Mouse (Mus musculus) hindbrain, embryonic 10.5 days (tissue): ENCODE data around the gene E330009J07Rik. TPM values are rescaled to one million over a fixed set of nuclear protein-coding genes. Genes with fewer than 3 reads are reported as not detected.

Experiments used
- DNase-seq: peaks from one replicate; pipeline ENCODE4 v3.0.0-alpha.2; 2017; ENCODE audit warnings: low spot score
- H3K27ac ChIP-seq: fragments of 300-500 bp; sonication (generic); 2 replicates; pipeline ENCODE4 v1.5.1; 2016; ENCODE audit warnings: mild to moderate bottlenecking, moderate library complexity
- H3K27me3 ChIP-seq: fragments of 300-500 bp; sonication (generic); 2 replicates; pipeline ENCODE4 v1.6.1; 2016; ENCODE audit warnings: mild to moderate bottlenecking; ENCODE audit not compliant: poor library complexity, insufficient read depth, severe bottlenecking
- H3K36me3 ChIP-seq: fragments of 300-500 bp; sonication (generic); 2 replicates; pipeline ENCODE4 v1.6.1; 2016; ENCODE audit warnings: mild to moderate bottlenecking, moderate library complexity
- H3K4me1 ChIP-seq: fragments of 300-500 bp; sonication (generic); replicated peaks from 2 replicates; pipeline ENCODE4 v1.6.1; 2016; ENCODE audit warnings: mild to moderate bottlenecking
- H3K4me3 ChIP-seq: fragments of 300-500 bp; sonication (generic); 2 replicates; pipeline ENCODE4 v1.5.1; 2016; ENCODE audit warnings: mild to moderate bottlenecking, moderate library complexity
- H3K9me3 ChIP-seq: fragments of 300-500 bp; sonication (generic); 2 replicates; pipeline ENCODE4 v1.6.1; 2016; ENCODE audit warnings: mild to moderate bottlenecking, moderate library complexity
- WGBS: fragments of 180-500 bp; shearing (Covaris S2); methylation state at CpG from one replicate; pipeline ENCODE4 v1.1.7; 2016; 5-methylcytosine and 5-hydroxymethylcytosine counted together
- polyA plus RNA-seq: library from polyadenylated mRNA; unstranded; fragments of >200 nt; fragmentation: Nextera tagmentation; extraction: Ambion mirVana; gene quantifications from 2 replicates; pipeline ENCODE4 v1.2.1, GENCODE M21; 2016

The E330009J07Rik gene
- 10.1 and 12.4 TPM in 2 replicates for polyA plus RNA-seq

DNA sequence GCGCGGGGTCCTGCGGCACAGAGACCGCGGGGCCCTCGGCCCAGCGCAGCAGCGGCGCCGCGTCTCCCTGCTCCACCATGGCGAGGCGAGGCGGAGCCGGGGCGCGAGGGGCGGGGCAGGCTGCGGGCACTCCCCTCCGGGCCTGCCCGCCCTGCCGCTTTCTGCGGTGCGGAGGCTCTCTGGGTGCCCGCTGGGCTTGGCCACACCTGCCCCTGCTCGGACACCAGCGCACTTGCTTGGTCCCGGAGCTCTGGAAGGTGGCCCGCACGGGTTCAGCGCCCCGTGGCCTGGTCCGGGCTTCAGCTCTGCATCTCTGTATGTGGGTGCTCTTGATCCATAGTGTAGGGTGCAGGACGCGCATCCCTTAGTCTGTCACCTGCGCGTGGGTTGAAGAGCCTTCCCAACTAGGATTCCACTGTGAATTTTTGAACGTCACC lies at the start of gene E330009J07Rik:
Gene E330009J07Rik (minus strand): TSS at position 89 of the 437 bp plus-strand sequence.
- H3K36me3 ChIP-seq = no peaks in the 10 kb centered on the region
- peak; percentile 78 for DNase-seq
- H3K27ac ChIP-seq = peak within 1 kb of the TSS; percentile 96
- peak within 1 kb of the TSS; percentile 88 for H3K4me3 ChIP-seq
- peaks cover 37% of the 10 kb centered on the region for H3K27me3 ChIP-seq
- no peaks in the 10 kb centered on the region for H3K9me3 ChIP-seq
- H3K4me1 ChIP-seq = peaks cover 21% of the 10 kb centered on the region
- under 1% methylated on average over 38 of the region's 38 CpGs for WGBS

DNA sequence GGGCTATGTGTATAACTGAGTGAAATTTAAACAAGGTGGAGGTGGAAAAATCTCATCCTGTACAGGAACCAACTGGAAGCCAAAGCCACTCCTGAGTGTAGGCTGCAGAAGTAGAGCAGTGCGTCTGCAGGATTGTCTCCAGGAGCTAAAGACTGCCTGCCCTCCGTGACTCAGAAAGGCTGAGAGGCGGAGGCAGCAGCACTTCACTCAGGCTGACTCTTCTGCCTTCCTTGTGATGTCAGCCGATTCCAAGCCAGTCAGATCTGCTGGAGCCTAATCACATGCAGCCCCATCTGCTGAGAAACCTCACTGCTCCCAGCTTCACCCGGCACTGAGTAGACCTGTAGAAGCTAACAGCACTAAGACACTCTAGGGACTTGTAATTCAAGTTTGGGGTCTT lies 46.4 kb upstream of the E330009J07Rik start:
- Histone ChIP-seq H3K4me3 (no peak overlapping the region), H3K9me3 (no peaks in the 10 kb centered on the region), H3K36me3 (peaks cover 79% of the 10 kb centered on the region), H3K27me3 (no peaks in the 10 kb centered on the region), H3K4me1 (no peaks in the 10 kb centered on the region), H3K27ac (no peak overlapping the region)
- 92% methylated on average over 5 of the region's 5 CpGs for WGBS
- DNase-seq = no peak

DNA sequence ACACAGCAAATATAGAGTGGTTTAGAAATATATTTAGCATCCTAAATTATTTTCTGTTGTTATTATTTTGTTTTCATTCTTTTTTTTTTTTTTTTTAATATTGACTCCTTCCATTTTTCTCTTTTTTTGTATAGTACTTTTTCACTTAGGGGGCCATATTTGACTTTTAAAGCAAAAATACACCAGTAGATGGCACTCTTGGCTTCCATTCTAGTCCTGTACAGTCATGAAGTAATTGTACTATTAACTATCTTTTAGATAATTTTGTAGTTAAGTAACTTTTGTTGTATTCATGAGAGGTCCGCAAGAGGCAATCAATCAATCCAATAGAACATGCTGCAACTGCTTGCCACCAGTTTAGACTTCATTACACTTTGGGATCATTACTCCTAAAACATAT lies 43.8 kb upstream of the E330009J07Rik start:
- peaks cover 89% of the 10 kb centered on the region for H3K36me3 ChIP-seq
- no peaks in the 10 kb centered on the region for H3K4me1 ChIP-seq
- H3K9me3 ChIP-seq = no peaks in the 10 kb centered on the region
- H3K4me3 ChIP-seq = no peak overlapping the region
- 86% methylated on average over 1 of the region's 1 CpGs for WGBS
- DNase-seq = no peak
- H3K27ac ChIP-seq = no peak overlapping the region
- no peaks in the 10 kb centered on the region for H3K27me3 ChIP-seq

DNA sequence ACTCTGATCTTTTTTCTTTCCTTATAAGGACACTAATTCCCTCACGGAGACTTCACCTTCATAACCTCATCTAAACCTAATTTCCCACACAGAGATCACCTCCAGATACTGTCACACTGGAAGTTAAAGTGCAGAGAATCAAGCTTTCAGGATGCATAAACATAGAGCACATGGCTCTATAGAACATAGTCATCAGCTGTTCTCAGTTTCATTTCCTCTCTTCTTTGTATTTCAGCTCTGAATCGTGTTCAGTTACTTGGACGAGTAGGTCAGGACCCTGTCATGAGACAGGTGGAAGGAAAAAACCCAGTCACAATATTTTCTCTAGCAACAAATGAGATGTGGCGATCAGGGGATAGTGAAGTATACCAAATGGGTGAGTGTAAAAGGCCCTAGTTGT lies 40.2 kb upstream of the E330009J07Rik start:
- no peak overlapping the region for H3K4me3 ChIP-seq
- H3K4me1 ChIP-seq = peaks cover 6% of the 10 kb centered on the region
- H3K9me3 ChIP-seq = no peaks in the 10 kb centered on the region
- H3K27me3 ChIP-seq = no peaks in the 10 kb centered on the region
- DNase-seq = no peak
- peaks cover 72% of the 10 kb centered on the region for H3K36me3 ChIP-seq
- no peak overlapping the region for H3K27ac ChIP-seq
- WGBS = 93% methylated on average over 4 of the region's 4 CpGs

DNA sequence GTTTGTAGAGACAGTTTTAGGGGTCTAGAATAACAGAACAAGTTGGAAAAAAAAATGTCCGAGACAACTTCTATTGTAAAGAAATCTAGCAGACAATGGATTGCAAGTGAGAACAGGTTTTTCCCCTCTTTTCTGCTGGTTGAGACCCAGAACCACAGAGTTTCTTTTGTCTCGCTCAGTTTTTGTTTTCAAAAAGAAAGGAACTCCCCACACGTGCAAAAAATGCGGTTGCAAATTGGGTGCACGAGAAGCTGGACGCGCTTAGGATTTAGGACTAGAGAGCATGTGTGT lies 35.7 kb upstream of the E330009J07Rik start:
- no peaks in the 10 kb centered on the region for H3K27me3 ChIP-seq
- H3K27ac ChIP-seq = peak overlapping the region; percentile 98
- no peak for DNase-seq
- peaks cover 38% of the 10 kb centered on the region for H3K36me3 ChIP-seq
- no peaks in the 10 kb centered on the region for H3K9me3 ChIP-seq
- 1% methylated on average over 7 of the region's 7 CpGs for WGBS
- H3K4me3 ChIP-seq = peak overlapping the region; percentile 80
- peaks cover 6% of the 10 kb centered on the region for H3K4me1 ChIP-seq

DNA sequence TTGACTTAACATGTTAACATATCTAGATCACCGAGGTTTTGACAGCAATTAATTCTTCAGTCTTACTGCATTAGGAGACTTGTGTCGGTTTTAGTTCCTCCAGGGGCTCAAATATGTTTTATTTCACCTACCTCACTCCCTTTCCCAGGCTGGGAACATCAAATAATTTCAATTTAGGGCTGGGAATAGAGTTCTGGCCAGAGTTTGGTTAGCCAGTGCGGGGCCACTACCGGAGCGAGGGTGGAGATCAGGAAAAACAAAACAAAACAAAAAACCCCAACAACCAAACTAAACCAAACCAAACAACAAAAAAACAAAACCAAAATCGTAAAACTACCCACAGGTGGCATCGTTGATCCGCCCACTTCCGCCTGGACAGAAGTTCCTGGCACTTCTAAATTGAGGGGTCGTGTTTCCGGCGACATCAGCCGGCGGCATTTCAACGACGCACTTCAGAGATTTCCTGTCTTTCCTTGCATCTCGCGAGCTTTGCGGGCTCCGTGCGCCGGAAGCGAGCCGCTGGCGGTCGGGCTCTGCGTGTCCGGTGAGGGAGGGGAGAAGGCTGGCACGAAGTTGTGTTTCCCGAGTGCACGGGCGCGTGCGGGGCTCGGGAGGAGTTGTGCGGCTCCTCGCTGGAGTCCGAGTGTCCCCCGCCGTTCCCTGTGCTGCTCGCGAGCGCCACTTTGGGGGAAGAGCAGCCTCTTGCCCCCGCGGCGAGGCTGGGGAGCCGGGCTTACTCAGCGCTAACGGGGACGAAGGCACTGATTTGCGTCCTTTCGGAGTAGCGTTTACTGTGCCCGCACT lies 35.2 kb upstream of the E330009J07Rik start, which contains the start of gene Ssbp1:
Gene Ssbp1 (plus strand): TSS at position 437 of the 804 bp plus-strand sequence.
- H3K27ac ChIP-seq = peak within 1 kb of the TSS; percentile 98
- under 1% methylated on average over 54 of the region's 54 CpGs for WGBS
- no peaks in the 10 kb centered on the region for H3K9me3 ChIP-seq
- peak within 1 kb of the TSS; percentile 80 for H3K4me3 ChIP-seq
- H3K27me3 ChIP-seq = no peaks in the 10 kb centered on the region
- H3K4me1 ChIP-seq = peaks cover 6% of the 10 kb centered on the region
- DNase-seq = peak; percentile 94
- H3K36me3 ChIP-seq = peaks cover 32% of the 10 kb centered on the region

DNA sequence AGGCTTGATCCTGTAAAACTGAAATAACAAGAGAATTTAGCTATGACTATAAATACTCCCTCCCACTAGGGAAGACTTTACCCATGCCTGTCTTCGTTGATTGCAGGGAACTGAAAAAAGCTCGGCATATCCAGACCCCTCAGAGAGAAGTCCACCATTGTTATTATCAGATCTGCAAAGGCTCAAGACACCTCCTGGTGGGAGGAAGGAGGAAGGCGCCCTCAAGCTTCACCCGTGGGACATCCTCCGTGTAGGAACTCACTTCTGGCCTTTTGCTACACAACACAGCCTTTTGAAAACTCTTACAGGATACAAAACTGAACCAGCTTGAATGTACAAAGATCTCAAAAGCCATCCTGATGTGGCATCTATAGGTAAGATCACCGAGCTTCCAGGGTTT lies 29.8 kb upstream of the E330009J07Rik start:
- Histone ChIP-seq H3K36me3 (no peaks in the 10 kb centered on the region), H3K9me3 (no peaks in the 10 kb centered on the region), H3K4me1 (no peaks in the 10 kb centered on the region), H3K27me3 (no peaks in the 10 kb centered on the region), H3K4me3 (no peak overlapping the region), H3K27ac (no peak overlapping the region)
- no peak for DNase-seq
- WGBS = 55% methylated on average over 6 of the region's 6 CpGs

DNA sequence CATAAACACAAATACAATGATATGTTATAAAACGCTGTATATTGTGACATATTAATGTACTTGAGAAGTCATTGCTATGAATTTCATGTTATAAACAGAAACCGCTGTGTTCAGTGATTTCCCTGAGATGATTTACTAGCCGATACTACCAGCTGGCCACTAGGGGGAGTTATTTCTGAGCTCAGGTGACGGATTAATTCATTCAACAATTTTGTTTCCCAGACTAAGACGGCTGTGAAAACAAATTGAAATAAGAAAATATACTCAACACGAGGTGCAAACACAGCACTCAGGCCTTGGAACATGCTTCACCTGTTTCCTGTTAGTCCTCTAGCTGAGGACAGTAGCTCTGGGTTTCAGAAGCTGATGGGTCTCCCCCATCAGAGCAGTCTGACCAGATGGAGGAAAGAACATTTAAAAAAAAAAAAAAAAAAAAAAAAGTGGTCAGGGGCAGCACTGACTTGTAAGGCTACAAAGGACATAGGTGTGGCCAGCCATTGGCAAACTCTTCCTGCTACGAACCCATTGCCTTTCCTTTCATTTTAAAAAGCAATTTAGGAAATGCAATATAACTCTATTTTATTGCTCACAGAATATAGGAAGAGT lies 18.6 kb upstream of the E330009J07Rik start:
- Histone ChIP-seq H3K4me1 (no peaks in the 10 kb centered on the region), H3K27me3 (no peaks in the 10 kb centered on the region), H3K27ac (no peak overlapping the region), H3K36me3 (no peaks in the 10 kb centered on the region), H3K9me3 (no peaks in the 10 kb centered on the region), H3K4me3 (no peak overlapping the region)
- 20% methylated on average over 7 of the region's 7 CpGs for WGBS
- DNase-seq = no peak

DNA sequence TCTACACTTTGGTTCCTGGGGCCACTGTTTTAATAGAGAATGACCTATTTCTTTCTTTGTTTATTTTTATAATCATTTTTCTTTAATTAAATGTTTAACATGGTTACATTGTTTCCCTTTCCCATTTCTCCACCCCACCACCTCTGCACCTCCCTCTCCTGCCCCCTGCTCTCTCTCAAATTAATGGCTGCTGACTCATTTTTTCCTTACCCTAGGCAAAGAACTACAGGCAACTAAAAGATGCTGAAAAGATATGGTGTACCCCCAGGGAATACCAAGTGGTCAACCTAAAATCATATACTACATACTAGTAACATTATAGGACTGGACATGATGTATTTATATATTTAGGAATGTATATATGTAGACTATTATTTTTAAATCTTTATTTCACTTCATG lies 12.7 kb upstream of the E330009J07Rik start:
- no peak overlapping the region for H3K27ac ChIP-seq

DNA sequence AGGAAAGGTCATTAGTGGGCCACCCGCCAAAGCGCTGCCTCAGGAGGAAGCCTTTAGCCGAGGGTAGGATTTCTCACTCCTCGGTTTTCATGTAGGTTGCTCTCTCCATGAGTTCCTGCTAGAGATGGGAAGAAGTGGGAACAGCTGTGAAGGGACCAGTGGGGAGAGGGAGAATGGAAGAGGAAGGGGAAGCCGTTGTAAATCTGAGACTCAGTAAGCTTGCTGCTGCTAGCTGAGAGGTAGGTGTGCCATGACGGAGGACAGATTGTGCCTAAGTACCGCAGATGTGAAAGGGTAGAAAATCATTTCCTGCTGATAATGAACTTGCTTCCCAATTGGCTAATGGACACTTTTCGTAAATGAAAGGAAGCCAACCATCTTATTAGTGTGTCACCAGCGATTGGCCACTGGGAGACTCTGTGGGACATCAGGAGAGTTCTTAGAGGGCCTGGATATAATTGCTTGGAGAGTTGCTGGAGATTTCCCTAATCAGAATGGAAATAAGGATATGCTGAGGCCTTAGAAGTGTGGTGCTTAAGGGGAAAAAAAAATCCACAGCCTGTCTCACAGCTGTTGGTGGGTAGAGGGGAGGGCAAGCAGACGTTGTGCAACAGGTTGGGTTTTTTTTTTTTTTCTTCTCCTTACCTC lies 7.5 kb upstream of the E330009J07Rik start:
- Histone ChIP-seq H3K9me3 (no peaks in the 10 kb centered on the region), H3K36me3 (no peaks in the 10 kb centered on the region), H3K27me3 (peaks cover 36% of the 10 kb centered on the region), H3K4me3 (no peak overlapping the region), H3K27ac (no peak overlapping the region), H3K4me1 (no peaks in the 10 kb centered on the region)
- no peak for DNase-seq
- 50% methylated on average over 10 of the region's 10 CpGs for WGBS

More for the DNA sequence above, 12.7 kb upstream of the E330009J07Rik start:
- Histone ChIP-seq H3K4me3 (no peak overlapping the region), H3K36me3 (no peaks in the 10 kb centered on the region), H3K27me3 (0 out of 2 replicates have a peak, but pooled peaks cover 6% of the 10 kb centered on the region), H3K9me3 (no peaks in the 10 kb centered on the region), H3K4me1 (no peaks in the 10 kb centered on the region)
- DNase-seq = no peak

DNA sequence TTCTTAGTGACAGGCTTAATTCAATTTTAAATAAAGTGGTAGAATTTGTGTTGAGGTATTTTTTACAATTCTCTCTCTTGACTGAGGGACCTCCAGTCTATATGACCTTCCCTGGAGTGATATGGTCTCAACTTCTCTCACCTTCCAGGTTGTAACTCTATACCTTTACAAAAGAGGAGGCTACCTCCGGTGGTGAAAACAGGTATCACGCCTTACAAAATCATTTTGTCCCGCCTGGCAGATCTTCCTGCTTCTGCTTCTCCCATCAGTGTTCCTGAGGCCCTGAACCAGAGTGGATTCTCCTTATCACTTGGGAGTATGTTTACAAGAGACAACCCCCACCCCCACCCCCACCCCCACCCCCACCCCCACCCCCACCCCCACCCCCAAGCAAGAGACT lies 5.8 kb upstream of the E330009J07Rik start:
- Histone ChIP-seq H3K36me3 (no peaks in the 10 kb centered on the region), H3K9me3 (no peaks in the 10 kb centered on the region), H3K4me1 (no peaks in the 10 kb centered on the region), H3K4me3 (no peak overlapping the region), H3K27ac (no peak overlapping the region), H3K27me3 (peaks cover 50% of the 10 kb centered on the region)
- WGBS = 41% methylated on average over 3 of the region's 3 CpGs
- no peak for DNase-seq

DNA sequence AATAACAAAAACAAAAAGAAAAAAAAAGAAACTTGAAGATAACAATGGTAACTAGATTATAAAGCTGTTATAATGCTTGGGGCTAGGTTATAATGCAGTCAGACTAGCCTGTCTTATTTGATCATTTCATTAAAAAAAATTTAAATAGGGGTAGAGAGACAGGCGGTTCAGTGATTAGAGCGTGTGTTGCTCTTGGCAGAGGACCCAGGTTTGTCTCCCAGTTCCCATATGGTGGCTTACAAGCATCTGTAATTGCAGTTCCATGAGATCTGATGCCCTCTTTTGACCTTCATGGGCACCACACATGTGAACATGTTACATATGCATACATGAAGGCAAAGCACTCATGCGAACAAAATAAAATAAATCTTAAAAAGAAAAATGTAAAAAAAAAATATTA lies 5.3 kb upstream of the E330009J07Rik start:
- Histone ChIP-seq H3K4me3 (no peak overlapping the region), H3K27me3 (peaks cover 54% of the 10 kb centered on the region), H3K9me3 (no peaks in the 10 kb centered on the region), H3K36me3 (no peaks in the 10 kb centered on the region), H3K27ac (no peak overlapping the region), H3K4me1 (peaks cover 2% of the 10 kb centered on the region; the same call in 1 of the 2 replicates)
- DNase-seq = no peak
- WGBS = 79% methylated on average over 3 of the region's 3 CpGs

DNA sequence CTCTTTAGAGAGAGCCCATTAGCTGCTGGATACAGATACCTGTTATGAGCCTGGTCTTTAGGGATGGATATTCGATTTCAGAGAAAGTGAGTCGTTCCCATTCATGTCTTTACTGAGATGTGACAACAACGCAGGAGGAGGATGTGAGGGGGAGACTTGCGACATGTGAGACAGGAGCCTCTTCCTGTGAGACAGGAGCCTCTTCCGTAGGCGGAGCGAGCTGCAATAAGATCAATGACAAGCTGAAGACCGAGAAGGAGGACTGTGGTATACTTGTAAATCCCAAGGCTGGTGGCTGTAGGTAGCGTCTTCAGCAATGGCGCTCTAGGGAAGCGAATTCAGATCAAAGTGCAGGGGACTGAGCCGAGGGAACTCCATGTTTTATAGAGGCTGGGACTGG lies 3.8 kb upstream of the E330009J07Rik start:
- Histone ChIP-seq H3K36me3 (no peaks in the 10 kb centered on the region), H3K27ac (no peak overlapping the region), H3K27me3 (peaks cover 54% of the 10 kb centered on the region), H3K4me3 (no peak overlapping the region), H3K4me1 (peaks cover 10% of the 10 kb centered on the region), H3K9me3 (no peaks in the 10 kb centered on the region)
- DNase-seq = no peak
- WGBS = 54% methylated on average over 12 of the region's 12 CpGs
